Mouse (Mus musculus): Measurements from ENCODE around the gene Smarca2.

Smarca2 gene

GRCm38 (mm10) chr19:26613665-26614064, 8.8 kb downstream of the Smarca2 start:
- in situ Hi-C loops (cut with MboI, MseI) = loop anchor here (25.0 kb wide), 1 partner anchor 1399 kb away; the partner anchor contains the start of gene Rfx3

- in situ Hi-C loops (cut with MboI, MseI) = loop anchor here (25.0 kb wide), 1 partner anchor 1396 kb away; the partner anchor contains the start of gene Rfx3
These were observed 11.4 kb downstream of the Smarca2 start for GRCm38 (mm10) chr19:26616271-26616670.

- in situ Hi-C loops (cut with MboI, MseI) = loop anchor here (25.0 kb wide), 1 partner anchor 1395 kb away; the partner anchor contains the start of gene Rfx3
These were observed 12.4 kb downstream of the Smarca2 start for GRCm38 (mm10) chr19:26617287-26617686.

GRCm38 (mm10) chr19:26630712-26631235, 25.9 kb downstream of the Smarca2 start:
- in situ Hi-C loops (cut with MboI, MseI) = no loop called here

GRCm38 (mm10) chr19:26632228-26632627, 27.4 kb downstream of the Smarca2 start:
- in situ Hi-C loops (cut with MboI, MseI) = no loop called here

- in situ Hi-C loops (cut with MboI, MseI) = no loop called here
These were observed 35.7 kb downstream of the Smarca2 start for GRCm38 (mm10) chr19:26640556-26640955.

- in situ Hi-C loops (cut with MboI, MseI) = no loop called here
These were observed 36.4 kb downstream of the Smarca2 start for GRCm38 (mm10) chr19:26641269-26641668.

GRCm38 (mm10) chr19:26643011-26643410, 38.2 kb downstream of the Smarca2 start:
- in situ Hi-C loops (cut with MboI, MseI) = no loop called here

- in situ Hi-C loops (cut with MboI, MseI) = no loop called here
These were observed 39.1 kb downstream of the Smarca2 start for GRCm38 (mm10) chr19:26643936-26644335.

GRCm38 (mm10) chr19:26645016-26645415, 40.2 kb downstream of the Smarca2 start:
- in situ Hi-C loops (cut with MboI, MseI) = no loop called here

- in situ Hi-C loops (cut with MboI, MseI) = no loop called here
These were observed 41.3 kb downstream of the Smarca2 start for GRCm38 (mm10) chr19:26646128-26646527.

GRCm38 (mm10) chr19:26650585-26651273, 45.9 kb downstream of the Smarca2 start:
- in situ Hi-C loops (cut with MboI, MseI) = no loop called here

GRCm38 (mm10) chr19:26658324-26658723, 53.5 kb downstream of the Smarca2 start:
- in situ Hi-C loops (cut with MboI, MseI) = no loop called here

- in situ Hi-C loops (cut with MboI, MseI) = no loop called here
These were observed 55.1 kb downstream of the Smarca2 start for GRCm38 (mm10) chr19:26659976-26660375.

GRCm38 (mm10) chr19:26661198-26661597, 56.3 kb downstream of the Smarca2 start:
- in situ Hi-C loops (cut with MboI, MseI) = no loop called here

- in situ Hi-C loops (cut with MboI, MseI) = no loop called here
These were observed 61.5 kb downstream of the Smarca2 start for GRCm38 (mm10) chr19:26666303-26666702.

GRCm38 (mm10) chr19:26670089-26670488, 65.2 kb downstream of the Smarca2 start:
- in situ Hi-C loops (cut with MboI, MseI) = loop anchor here (10.0 kb wide), 1 partner anchor 985 kb away; no protein-coding TSS in a partner anchor

GRCm38 (mm10) chr19:26671413-26671812, 66.6 kb downstream of the Smarca2 start:
- in situ Hi-C loops (cut with MboI, MseI) = loop anchor here (10.0 kb wide), 1 partner anchor 987 kb away; no protein-coding TSS in a partner anchor

- in situ Hi-C loops (cut with MboI, MseI) = loop anchor here (10.0 kb wide), 1 partner anchor 991 kb away; no protein-coding TSS in a partner anchor
These were observed 71.1 kb downstream of the Smarca2 start for GRCm38 (mm10) chr19:26675917-26676316.

- in situ Hi-C loops (cut with MboI, MseI) = loop anchor here (10.0 kb wide), 1 partner anchor 994 kb away; no protein-coding TSS in a partner anchor
These were observed 73.7 kb downstream of the Smarca2 start for GRCm38 (mm10) chr19:26678543-26678942.

GRCm38 (mm10) chr19:26679674-26680073, 74.8 kb downstream of the Smarca2 start:
- in situ Hi-C loops (cut with MboI, MseI) = loop anchor here (10.0 kb wide), 1 partner anchor 995 kb away; no protein-coding TSS in a partner anchor

- in situ Hi-C loops (cut with MboI, MseI) = no loop called here
These were observed 76.7 kb downstream of the Smarca2 start for GRCm38 (mm10) chr19:26681549-26681948.

GRCm38 (mm10) chr19:26682130-26682529, 77.3 kb downstream of the Smarca2 start:
- in situ Hi-C loops (cut with MboI, MseI) = no loop called here
